Mouse (Mus musculus) urinary bladder, adult 18-20 months (tissue): ENCODE results near the gene Rnf141.
A peak's percentile ranks its signal among the peaks of the same experiment; 100 is the strongest.

Experiments
- DNase-seq, 2 experiments: peaks; one replicate each; pipeline ENCODE4 v3.0.0; 2022; ENCODE audit warnings: low spot score in 2 of 2, mixed read lengths in 2 of 2

Rnf141 gene

DNA sequence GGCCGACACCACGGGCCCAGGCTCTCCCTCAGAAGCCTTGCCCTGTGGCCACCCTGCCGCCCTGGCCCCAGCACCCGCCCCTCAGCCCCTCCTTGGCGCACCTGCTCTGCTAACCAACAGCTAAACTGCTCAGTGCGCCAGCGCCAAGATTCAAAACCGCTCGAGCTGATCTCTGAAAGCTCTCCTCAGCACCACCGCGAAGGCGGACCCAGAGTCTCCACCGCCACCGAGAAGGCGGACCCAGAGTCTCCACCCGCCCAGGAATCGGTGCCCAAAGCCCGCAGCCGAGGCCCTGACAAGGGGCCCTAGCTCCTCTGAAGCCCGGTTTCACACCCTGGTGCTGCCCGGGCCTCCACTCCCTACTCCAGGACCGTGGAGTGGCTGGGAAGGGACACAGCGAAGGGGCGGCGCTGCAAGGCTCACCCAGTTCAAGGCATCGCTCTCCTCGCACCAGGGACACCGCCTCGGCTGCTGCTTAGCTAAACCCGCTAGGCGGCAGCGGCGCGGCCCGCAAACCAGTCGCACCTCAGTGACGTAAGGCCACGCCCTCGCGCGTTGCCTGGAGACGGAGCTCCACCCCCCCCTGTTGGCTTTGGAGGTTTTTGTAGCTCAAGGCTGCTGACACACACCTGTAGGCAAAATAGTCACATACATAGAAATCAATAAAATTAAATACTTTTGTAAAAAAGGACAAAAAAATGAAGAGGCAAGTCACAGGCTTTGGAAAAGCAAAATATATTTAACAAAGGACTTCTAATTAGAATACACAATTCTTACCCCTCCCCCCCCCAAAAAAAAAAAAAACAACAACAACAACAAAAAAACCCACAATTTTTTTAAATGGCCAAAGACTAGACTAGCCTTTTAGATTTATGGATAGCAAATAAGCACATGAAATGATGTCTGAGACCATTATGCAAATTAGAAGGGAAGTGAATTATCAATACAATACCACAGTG lies at the start of gene Rnf141:
Gene Rnf141 (minus strand): TSS at position 542 of the 959 bp plus-strand sequence.
- DNase-seq: peak; percentile 88 to 91

DNA sequence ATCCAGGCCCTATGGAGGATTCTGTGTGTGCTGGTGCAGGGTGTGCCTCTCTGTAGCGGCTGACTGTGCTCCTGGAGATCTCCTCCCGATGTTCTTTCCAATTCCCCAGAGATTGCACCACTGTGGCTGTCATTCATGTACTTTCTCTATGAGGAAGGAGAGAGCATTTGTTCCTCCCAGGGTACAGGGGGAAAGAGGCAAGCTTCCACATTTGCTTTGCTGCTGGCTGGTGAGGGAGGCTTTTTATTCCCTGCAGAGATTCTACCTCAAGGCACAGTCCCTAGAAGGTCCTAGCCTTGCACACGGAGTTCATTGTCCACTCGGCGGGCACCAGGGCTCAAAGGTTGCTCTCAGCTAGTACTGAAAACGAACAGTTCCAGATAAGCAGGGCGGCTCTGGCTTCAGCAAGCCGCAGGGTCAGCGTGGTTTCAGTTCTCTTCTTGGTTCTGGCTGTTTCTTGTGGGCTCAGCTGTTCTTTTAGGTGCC lies 47.3 kb upstream of the Rnf141 start:
- peak in 1 of 2 experiments; percentile 61 for DNase-seq

DNA sequence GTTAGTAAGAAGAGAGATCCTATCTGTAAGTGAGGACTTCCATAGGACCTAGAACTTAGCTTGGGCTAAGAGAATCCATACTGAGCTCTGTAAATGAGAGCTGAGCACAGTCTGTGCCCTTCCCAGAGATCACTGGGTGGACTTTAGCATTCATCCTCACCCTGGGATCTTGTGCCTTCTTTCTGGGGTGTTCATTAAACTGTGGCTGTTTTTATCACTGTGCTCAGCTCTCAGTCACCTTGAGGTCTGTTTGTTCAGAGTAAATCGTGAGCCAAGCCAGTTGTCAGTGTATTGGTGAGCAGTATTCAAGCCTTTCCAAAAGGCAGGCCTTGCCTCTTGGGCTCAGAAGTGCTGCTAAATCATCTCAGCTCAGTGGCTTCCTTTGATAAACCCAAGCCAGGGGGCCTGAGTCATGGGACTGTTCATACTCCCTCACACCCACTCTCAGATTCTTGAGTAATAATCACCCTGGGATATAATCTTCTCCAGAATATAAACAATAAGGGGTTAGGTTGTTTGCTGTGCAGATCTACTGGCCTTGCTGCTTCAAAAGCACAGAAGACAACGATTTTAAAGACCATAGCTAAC lies 37.6 kb upstream of the Rnf141 start:
- DNase-seq: peak in 1 of 2 experiments; percentile 23

DNA sequence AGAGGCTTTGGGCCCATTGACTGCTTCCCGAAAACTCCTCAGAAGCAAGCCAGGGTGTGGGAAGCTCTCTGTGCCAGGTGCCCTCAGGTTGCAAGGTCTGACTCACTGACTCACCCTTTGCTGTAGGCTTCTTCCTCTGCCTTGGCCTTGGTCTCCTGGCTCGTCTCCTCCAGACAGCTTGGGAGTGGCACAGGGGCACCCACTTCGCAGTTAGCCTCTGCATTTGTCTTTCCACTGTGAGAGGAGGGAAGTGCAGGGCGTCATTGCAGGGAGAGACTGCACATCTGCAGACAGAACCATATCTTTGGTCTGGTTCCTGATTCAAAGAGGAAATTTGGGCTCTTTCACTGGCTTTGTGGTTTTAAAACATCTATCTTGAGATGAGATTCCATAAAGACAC lies 33.8 kb upstream of the Rnf141 start:
- no peak for DNase-seq

DNA sequence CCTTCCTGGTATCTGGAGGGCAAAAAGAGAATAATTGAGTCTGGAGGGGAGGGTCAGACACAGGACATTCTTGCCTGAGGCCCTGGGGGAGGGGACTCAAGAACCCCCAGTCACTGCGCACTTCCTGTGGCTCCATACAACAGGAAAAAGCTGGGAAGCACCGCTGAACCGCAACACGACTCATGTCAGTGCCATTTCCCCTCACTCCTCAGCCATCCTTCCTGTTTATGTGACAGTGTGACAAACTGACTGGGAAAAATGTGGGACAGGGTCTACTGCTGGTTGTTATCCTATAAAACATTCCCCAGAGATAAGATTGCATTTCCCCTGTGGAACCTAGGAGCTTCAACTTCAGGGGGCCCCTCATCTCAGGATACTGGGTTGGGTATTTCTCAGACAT lies 32.7 kb upstream of the Rnf141 start:
- no peak for DNase-seq

DNA sequence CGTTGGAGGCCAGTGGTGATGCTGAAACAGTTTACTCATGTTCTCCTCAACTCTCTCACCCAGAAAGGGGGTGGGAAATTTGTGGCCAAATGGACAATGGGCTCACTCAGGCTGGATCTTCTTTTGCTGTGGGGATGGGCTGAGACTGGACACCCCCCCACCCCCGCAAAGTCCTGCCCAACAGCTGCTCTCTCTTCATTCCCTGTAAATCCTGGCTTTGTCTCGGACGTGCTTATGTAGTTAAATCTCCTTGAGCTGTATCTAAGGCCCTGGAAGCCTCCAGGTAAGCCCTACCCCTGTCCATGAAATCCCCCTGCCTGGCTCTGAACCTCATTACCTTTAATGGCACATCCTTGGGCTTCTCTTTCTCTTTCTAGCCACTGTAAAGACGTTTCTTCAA lies 24.6 kb upstream of the Rnf141 start:
- no peak for DNase-seq

DNA sequence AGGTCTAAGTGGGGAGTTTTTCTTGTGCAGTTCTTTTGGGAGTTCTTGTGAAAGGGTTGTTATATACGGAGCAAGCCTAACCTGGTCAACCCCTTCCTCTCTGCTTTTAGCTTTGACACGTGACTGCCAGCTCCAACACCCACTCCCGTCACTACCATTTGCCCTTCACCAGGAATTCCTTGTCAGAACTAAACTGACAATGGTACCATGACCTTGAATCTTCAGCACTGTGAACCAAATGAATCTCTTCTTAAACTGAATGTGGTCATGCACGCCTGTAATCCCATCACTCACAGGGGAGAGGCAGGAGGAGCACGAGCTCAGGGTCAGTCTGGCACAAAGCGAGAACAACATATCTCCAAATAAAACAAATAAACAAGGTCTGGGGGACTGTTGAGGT lies 22.9 kb upstream of the Rnf141 start:
- DNase-seq: no peak

DNA sequence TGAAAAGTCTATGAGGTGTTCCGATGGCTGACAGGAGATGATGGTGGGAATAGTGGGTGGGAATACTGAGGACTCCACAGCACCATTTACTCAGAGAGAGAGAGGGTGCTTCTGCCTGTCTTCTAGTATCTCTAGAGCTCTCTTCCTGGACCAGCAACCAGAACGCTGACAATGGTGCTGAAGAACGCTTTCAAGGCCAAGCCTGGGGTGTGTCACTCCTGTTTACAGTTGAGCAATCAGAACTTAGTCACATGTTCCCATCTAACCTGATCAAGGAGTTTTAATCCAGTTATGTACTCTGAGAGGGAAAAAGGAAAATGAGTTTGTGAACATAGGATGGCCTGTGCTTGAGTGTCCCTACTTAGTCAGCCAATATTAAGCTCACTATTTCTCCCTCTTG lies 21.8 kb upstream of the Rnf141 start:
- no peak for DNase-seq

DNA sequence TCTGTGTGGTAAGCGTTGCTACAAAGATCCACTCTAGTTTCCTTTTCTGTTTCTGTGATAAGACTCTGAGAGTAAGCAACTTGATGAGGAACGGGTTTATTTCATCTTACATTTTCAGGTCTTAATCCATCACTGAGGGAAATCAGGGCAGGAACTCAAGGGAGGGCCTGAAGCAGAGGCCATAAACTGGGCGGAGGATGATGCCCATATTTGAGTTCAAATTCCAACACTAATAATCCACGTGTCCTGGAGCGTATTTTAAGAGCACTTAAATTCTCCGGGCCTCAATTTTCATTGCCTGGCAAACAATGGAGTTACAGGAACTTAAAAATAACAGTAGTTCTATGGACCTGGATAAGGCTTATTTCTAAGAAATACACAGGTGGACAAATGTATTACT lies 21.3 kb upstream of the Rnf141 start:
- no peak for DNase-seq

DNA sequence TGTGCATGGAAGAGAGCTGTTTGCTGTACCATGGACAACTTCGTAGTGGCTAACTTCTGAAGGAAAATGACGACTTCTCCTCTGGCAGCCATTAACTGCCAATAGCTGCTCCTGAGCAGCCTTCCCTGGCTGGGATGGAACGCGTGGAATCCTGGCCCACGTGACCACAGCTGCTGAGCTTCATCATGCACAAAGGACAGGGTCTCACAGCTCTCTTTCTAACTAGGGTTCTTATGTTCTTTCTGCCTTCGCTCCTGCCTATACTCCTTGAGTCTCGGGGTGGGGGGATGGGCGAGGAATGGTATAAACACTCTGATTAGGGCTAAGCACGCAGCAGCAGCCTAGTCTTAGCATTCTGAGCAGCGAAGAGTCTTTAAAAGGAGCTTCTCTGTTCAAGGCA lies 20.8 kb upstream of the Rnf141 start:
- DNase-seq: no peak

DNA sequence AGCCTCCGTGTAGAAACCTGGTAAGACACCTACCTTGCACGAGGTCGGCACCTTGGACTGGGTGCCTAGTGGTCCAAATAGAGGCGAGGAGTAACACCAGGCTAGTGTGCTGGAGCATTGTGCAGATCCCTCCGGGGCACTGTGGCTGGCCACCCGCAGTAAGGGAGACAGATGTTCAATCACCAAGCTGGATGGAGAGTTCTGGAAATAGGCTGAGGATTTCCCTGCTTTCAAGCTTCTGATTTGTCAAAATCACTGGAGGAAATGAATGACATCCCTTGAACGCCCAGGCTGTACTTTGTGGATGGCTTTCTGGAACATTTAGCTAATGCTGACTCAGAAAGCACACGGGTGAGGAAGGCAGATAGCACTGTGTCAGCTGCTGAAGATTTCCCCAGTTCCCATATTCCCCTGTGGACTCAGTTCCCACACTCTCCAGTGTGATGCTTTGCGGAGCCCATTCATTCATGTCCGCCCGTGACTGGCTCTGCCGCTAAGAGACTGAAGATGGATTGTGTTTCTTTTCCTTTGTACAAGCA lies 18.6 kb upstream of the Rnf141 start, which contains the start of gene Lyve1:
Gene Lyve1 (minus strand): TSS at position 489 of the 539 bp plus-strand sequence.
- DNase-seq: no peak

DNA sequence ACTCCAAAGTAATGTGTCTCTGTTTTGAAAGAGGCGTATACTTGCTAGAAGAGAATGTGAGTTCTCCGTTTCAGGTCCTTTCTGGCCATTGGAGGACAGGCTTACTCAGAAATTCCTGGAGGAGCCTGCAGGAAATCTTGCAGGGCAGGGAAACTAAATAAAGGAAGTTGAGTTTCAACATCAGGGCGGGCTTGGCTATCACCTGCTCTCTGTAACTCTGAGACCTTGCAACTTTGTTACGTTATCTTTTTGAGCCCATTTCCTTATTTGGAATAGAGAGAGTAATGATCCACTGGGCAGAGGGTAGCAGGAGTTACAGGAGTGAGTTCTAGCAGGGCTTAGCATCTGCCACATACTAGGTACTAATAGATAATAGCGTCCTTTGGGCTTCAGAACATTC lies 15.9 kb upstream of the Rnf141 start:
- DNase-seq: no peak

DNA sequence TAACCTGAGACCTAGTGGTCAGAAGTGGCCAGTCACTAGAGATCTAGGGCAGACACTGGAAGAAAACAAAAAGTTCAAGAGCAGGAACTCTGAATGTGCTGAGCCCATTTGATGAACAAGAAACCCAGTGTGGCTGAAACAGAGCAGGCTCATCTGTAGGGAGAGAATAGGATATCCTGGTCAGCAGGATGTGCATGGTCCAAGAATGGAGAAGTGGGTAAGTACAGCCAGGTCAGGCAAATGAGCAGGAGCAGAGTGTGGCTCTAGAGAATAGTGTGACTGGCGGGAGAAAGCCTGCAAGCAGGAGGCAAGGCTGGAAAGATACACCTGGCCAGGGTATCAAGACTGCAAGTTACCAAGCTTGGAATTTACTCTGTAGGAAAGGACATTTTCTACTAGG lies 11.3 kb upstream of the Rnf141 start:
- DNase-seq: no peak

DNA sequence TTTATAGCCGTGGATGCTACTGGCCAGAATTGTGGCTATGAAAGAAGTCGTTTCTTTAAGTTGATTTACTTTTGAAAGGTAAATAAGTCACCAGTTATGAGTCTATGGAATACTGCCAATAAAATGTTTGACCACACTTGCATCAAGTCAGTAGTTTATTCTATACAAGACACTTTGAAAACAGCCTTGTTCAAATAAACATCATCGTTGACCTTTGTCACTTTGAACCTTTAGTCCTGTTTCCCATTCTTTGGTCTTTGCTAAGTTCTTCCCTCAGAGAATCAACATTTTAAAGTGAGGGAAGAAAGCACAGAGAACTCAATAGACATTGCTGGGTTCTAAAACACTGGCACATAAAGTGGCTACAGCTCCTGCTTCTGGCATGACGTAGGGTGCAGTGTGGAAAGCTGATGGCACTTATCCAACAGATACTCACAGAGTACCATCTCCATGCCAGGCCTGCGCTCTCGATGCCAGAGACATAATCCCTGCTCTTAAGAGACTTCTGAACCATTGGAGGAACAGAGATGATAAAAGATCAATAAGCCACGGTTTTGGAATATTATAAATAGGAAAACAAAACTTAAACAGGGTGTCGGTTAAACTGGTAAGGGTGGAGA lies 10.8 kb upstream of the Rnf141 start:
- DNase-seq: no peak

DNA sequence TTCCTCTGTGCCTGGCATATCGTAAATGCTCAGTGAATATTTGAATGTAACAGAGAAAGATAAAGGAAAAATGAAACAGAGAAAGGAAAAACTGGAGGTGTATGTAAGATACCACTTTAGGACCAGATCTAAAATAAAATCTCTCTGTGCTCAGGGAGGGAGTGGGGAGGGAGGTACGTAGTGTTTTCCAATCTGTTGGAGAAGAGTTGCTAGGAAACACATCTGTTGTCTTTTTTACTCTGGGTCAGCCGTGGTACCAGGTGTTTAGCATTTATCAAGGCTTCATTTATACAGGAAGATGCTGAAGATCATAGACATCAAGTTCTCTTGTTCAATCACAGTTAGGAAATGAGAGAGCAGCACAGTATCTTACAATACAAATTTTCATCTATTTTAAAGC lies 10.3 kb upstream of the Rnf141 start:
- DNase-seq: no peak

DNA sequence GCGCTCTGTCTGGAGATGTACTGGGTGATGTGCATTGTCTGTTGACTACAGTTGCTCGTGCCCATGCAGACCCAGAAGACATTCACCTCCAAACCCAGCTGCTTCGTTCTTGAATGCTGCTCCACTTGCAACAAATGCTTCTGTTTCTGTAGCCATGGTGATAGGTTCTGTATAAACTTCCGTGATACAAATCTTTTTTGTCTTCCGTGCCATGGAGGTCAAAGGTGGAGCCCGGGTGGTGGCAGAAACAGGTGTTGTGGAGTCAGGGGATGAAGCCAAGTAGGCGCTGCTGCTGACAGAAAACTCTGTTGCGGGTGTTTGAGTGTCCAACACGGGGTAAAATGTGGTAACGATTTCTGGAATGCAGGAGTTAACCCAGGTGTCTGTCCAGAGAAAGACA lies 9.4 kb upstream of the Rnf141 start:
- no peak for DNase-seq

DNA sequence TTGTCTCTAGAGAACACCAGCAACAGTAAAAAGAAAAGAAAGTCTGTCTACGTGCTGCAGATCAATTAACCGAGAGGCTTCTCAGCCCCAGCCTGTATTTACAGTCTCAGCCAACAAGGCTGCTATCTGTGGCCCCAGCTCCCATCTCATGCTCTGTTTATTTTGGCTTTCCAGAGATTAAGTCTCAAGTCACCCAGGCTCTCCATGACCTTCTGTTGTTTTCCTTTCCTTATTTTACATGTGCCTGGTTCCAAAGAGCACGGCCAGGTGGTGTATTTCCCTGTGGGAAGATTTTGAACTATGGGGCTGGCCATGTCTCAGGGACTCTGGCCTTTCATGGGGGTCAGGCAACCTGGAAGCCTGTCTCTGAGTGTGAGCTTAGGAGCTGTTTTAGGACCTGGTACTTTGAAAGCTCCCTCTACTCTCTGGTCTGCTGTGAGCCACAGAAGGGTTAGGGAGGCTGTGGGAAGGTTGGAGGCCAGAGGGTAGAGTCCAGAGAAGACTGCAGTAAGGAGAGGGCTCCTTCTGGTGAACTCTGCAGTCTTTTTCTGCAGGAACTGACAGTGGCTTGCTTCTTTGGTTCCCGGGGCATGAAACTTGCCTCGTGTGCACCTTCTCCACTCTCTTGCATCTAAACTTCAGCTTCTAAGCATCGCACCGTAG lies 7.4 kb upstream of the Rnf141 start:
- DNase-seq: no peak

DNA sequence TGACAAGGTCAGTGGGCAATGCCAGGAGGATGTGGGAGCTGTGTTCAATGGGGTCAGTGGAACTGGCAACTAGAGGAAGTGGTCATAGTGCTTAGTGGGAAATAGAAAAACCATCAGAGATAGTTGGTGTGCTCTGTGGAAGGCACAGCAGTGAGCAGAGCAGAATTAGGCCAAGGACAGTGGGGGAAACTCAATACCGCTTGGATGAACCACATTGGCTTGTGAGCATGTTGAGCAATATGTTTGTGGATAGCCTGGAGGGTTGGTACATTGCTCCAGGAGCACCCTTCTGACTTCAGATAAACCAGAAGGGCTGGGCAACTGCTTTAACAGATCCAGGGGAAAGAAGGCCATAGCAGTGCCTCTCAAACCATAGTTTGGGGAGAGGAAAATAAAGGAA lies 4.1 kb upstream of the Rnf141 start:
- DNase-seq: no peak

DNA sequence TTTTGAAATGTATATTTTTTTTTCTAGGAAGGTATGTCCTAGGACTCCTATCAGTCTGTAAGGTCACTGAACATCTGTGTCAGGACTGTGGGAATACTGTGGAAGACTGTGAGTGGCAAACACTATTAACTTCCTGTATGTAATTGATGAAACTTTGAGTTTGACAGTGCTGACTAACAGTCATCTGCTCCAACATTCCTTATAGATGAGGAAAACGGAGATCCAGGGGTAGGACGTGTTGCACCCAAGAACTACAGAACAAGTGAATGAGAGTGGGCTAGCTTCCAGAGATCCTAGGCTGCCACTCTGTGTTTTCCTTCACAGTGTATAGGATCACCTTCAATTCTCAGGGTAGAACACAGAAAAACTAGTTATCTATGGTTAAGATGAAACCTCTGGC lies 3.1 kb upstream of the Rnf141 start:
- DNase-seq: no peak

DNA sequence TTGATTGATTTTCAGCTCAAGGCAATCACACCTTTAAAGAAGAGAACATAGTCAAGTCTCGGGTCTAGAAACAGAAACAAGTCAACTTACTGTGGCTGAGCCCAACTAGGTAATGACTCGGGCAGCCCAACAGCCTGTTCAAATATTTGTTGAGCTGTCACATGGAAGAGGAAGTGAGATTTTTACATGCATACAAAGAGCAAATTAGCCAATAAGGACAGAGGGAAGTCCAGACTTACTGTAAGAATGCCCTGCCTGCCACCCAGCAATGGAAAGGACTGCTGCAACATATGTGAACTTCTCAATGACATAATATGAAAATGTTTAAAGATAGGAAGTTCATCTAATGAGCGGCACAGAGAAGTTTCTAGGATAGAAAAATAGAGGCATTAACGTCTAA lies 3.9 kb downstream of the Rnf141 start:
- DNase-seq: no peak

DNA sequence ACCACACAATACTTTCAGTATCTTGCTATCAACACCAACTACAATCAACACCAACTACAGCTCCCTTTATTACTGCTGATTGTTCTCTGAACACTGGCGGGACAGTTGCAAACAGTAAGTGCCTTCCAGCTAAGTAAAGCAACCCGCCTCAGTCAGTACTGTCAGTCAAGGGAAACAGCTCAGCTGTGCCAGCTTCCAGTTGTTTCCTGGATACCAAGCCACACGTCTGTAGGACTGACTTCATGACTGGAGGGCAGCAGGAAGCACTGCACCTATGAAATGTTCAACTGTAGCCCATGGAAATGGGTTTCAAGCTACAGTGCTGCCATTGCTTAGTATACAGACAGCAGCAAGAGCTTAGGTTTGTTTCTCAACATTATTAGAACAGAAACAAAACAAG lies 9.7 kb downstream of the Rnf141 start:
- DNase-seq: no peak

DNA sequence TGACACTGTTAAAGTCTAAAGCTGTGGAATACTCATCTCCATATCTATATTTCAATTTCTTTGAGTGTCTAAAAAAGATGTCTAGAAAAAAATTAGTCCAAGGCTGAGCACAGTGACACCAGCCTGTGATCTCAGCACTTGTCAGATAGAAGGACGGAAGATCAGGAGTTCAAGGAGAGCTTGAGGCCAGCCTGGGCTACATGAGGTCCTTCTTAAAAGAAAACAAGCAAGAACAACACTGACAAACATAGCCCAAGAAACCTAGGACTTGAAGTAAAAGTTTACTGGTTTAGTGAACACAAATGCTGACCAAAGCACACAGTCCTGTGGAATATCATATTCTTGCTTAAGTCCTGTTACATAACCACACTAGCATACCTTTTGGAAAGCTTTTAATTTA lies 10.2 kb downstream of the Rnf141 start:
- no peak for DNase-seq
